Mouse (Mus musculus) megakaryocyte, embryonic 14.5 days (primary cell): ENCODE measurements around the gene Endou. TPM values are rescaled to one million over a fixed set of nuclear protein-coding genes. Genes with fewer than 3 reads are reported as not detected.
"Not testable (repeated sequence)": the region's sequence is repeated elsewhere in the genome, so short reads cannot be mapped to it uniquely, and the experiment has no call there.

ENCODE experiments used
- H3K27me3 ChIP-seq: replicated peaks from 2 replicates; pipeline ENCODE3; 2012; ENCODE audit warnings: inconsistent platforms
- H3K36me3 ChIP-seq: replicated peaks from 2 replicates; pipeline ENCODE3; 2012; ENCODE audit warnings: low read length, inconsistent platforms, mixed read lengths
- H3K4me1 ChIP-seq: 2 replicates; pipeline ENCODE4 v1.6.1; 2012; ENCODE audit warnings: inconsistent platforms
- H3K4me3 ChIP-seq: replicated peaks from 2 replicates; pipeline ENCODE3; 2012; ENCODE audit warnings: moderate library complexity, mild to moderate bottlenecking, inconsistent platforms
- H3K9me3 ChIP-seq: 2 replicates; pipeline ENCODE4 v1.6.1; 2012; ENCODE audit warnings: inconsistent platforms
- FLI1 ChIP-seq: IDR thresholded peaks from 2 replicates; pipeline ENCODE4 v1.6.1; 2012; ENCODE audit warnings: low read length, inconsistent platforms, mixed read lengths
- GATA1 ChIP-seq: IDR thresholded peaks from 3 replicates; pipeline ENCODE4 v1.6.1; 2012; ENCODE audit warnings: mixed read lengths, low read length, inconsistent platforms, borderline replicate concordance
- polyA plus RNA-seq: library from polyadenylated mRNA; stranded (reverse); fragments of >175 nt; gene quantifications from 2 replicates; pipeline ENCODE4 v1.2.3, GENCODE M21; 2012; ENCODE audit warnings: low replicate concordance; ENCODE audit not compliant: insufficient read depth

Gene Endou
- polyA plus RNA-seq, 1 experiment: 0.09 TPM

- Histone ChIP-seq H3K27me3 (peaks cover 2% of the 10 kb centered on the region), H3K4me1 (peaks cover 4% of the 10 kb centered on the region), H3K36me3 (peaks cover 62% of the 10 kb centered on the region), H3K4me3 (no peak overlapping the region), H3K9me3 (peaks cover 3% of the 10 kb centered on the region; the same call in 1 of the 2 replicates)
- TF ChIP-seq FLI1: no peak
- TF ChIP-seq GATA1: no peak
Measured at GRCm38 (mm10) chr15:97674423-97674822, 56.7 kb downstream of the Endou start.

- Histone ChIP-seq H3K36me3 (peaks cover 56% of the 10 kb centered on the region), H3K27me3 (peaks cover 2% of the 10 kb centered on the region), H3K9me3 (peaks cover 3% of the 10 kb centered on the region; the same call in 1 of the 2 replicates), H3K4me3 (no peak overlapping the region), H3K4me1 (peaks cover 4% of the 10 kb centered on the region)
- TF ChIP-seq GATA1: no peak
- TF ChIP-seq FLI1: no peak
Measured at GRCm38 (mm10) chr15:97673256-97674000, 57.7 kb downstream of the Endou start.

- TF ChIP-seq FLI1 (no peak), GATA1 (no peak)
- peaks cover 3% of the 10 kb centered on the region; the same call in 1 of the 2 replicates for H3K9me3 ChIP-seq
- peaks cover 8% of the 10 kb centered on the region for H3K4me1 ChIP-seq
- H3K36me3 ChIP-seq: peaks cover 45% of the 10 kb centered on the region
- H3K27me3 ChIP-seq: peaks cover 2% of the 10 kb centered on the region
- no peak overlapping the region for H3K4me3 ChIP-seq
Measured at GRCm38 (mm10) chr15:97672211-97672765, 58.9 kb downstream of the Endou start.

- peaks cover 13% of the 10 kb centered on the region for H3K4me1 ChIP-seq
- H3K27me3 ChIP-seq: peaks cover 3% of the 10 kb centered on the region
- H3K9me3 ChIP-seq: peaks cover 3% of the 10 kb centered on the region; the same call in 1 of the 2 replicates
- no peak overlapping the region for H3K4me3 ChIP-seq
- peaks cover 28% of the 10 kb centered on the region for H3K36me3 ChIP-seq
- TF ChIP-seq GATA1: no peak
- no peak for TF ChIP-seq FLI1
Measured at GRCm38 (mm10) chr15:97670554-97670953, 60.6 kb downstream of the Endou start.

GRCm38 (mm10) chr15:97668158-97668877, 62.8 kb downstream of the Endou start:
- H3K4me3 ChIP-seq, H3K36me3 ChIP-seq, H3K9me3 ChIP-seq, H3K27me3 ChIP-seq: not testable (repeated sequence)
- peaks cover 31% of the 10 kb centered on the region for H3K4me1 ChIP-seq

GRCm38 (mm10) chr15:97667437-97667836, 63.7 kb downstream of the Endou start:
- Histone ChIP-seq H3K36me3 (peaks cover 1% of the 10 kb centered on the region), H3K4me3 (no peak overlapping the region), H3K27me3 (peaks cover 3% of the 10 kb centered on the region), H3K9me3 (no peaks in the 10 kb centered on the region), H3K4me1 (peaks cover 33% of the 10 kb centered on the region)
- TF ChIP-seq GATA1 (no peak), FLI1 (no peak)

- H3K4me3 ChIP-seq: no peak overlapping the region
- no peaks in the 10 kb centered on the region for H3K9me3 ChIP-seq
- H3K4me1 ChIP-seq: peaks cover 35% of the 10 kb centered on the region
- H3K36me3 ChIP-seq: no peaks in the 10 kb centered on the region
- TF ChIP-seq FLI1: no peak
- TF ChIP-seq GATA1: no peak
- peaks cover 3% of the 10 kb centered on the region for H3K27me3 ChIP-seq
Measured at GRCm38 (mm10) chr15:97666457-97666770, 64.7 kb downstream of the Endou start.

- Histone ChIP-seq H3K27me3 (peaks cover 6% of the 10 kb centered on the region), H3K36me3 (no peaks in the 10 kb centered on the region), H3K9me3 (no peaks in the 10 kb centered on the region; the same call in 1 of the 2 replicates), H3K4me3 (no peak overlapping the region), H3K4me1 (peaks cover 35% of the 10 kb centered on the region)
- no peak for TF ChIP-seq FLI1
- TF ChIP-seq GATA1: no peak
Measured at GRCm38 (mm10) chr15:97665770-97666456, 65.2 kb downstream of the Endou start.

GRCm38 (mm10) chr15:97664981-97665668, 66.0 kb downstream of the Endou start:
- Histone ChIP-seq H3K27me3 (peaks cover 11% of the 10 kb centered on the region), H3K36me3 (no peaks in the 10 kb centered on the region), H3K4me1 (peaks cover 32% of the 10 kb centered on the region), H3K9me3 (no peaks in the 10 kb centered on the region; the same call in 1 of the 2 replicates), H3K4me3 (no peak overlapping the region)
- TF ChIP-seq FLI1: no peak
- TF ChIP-seq GATA1: no peak
